Mouse (Mus musculus) layer of hippocampus, postnatal 25 days (tissue): ENCODE measurements at regions not wholly inside any gene's neighbourhood (a gene's known extent, or its start where the extent isn't known, plus 50 kb on each side); places are given as distances from the start of the nearest gene placed in this dataset.

Experiments
- DNase-seq, 2 experiments: peaks; one replicate each; pipeline ENCODE4 v3.0.0; 2022; ENCODE audit warnings: mixed read lengths in 2 of 2, low spot score in 1 of 2; ENCODE audit errors: extremely low spot score in 1 of 2

- DNase-seq, result peak in 1 of 2 experiments; percentile 4
These were observed 1083.0 kb upstream of the Dsel start for GRCm38 (mm10) chr1:112947551-112948310.
